Mouse (Mus musculus): Measurements from ENCODE around the gene Pon1.
A peak's percentile ranks its signal among the peaks of the same experiment; 100 is the strongest.

The Pon1 gene

DNA sequence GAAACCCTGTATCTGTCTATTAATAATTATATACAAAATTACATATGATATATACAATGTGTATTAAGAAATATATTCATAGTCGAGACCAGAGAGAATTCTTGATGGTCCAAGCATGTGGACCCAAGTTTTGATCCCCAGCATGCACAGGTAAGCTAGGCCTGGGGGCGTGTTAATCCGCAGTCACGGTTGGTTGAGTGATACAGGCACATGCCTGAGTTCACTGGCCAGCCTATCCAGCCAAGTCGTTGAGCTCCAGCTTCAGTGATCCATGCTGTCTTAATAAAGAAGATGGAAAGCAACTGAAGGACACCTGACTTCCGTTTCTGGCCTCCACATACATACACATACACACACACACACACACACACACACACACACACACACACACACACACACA lies 57.7 kb downstream of the Pon1 start:
- DNase-seq (ENCODE audit: low read depth, low spot score), result no peak

DNA sequence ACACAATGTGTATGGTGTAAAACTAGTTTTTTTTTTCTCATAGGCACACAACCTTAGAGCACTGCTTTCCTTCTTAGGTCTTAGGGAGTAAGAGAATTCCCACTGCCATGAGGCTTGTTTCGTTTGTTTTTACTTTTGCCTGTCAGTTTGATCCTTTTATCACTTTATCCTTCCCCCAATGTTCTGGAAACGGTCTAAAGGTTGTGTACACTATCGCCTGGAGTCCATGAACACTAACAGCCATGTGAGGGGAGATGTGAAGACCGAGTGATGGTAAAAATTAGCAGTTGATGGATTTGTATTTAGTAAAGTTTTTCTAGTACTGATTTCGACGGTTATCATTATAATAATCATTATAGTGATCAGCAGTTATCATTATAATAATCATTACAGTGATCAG lies 58.8 kb downstream of the Pon1 start:
- no peak for DNase-seq (ENCODE audit: low read depth, low spot score)

DNA sequence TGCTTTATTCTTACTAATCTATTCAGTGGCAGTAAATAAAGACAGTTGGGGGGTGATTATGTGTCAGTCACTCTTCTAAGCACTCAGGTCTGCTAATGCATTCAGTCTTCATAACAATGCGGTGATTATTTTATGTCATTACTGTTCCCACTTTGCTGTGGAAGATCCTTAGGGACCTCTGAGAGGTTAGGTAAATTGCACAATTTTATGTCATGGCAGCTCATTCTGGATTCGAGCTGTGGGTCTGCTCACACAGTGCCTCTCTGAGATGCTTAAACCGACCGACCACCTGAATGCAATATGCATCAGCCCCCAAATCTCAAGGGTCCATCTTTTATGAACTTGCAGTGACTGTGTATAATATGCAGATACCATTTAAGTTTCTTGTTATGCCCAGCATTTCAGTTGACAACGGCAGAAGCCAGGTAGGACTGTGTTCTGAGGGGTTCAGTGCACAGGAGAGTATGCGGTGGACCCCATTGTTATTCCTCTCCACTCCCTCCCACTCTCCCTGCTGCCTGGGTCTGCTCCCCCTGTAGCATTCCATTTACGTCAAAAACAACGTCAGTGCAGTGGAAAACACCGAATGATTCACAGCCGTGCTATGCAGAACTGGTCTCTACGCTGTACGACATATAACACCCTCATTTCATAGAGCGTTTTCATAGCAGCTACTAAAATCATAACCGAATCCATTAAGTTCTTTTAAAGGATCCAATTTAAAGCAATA lies 64.2 kb downstream of the Pon1 start:
- DNase-seq (ENCODE audit: low read depth, low spot score), result no peak

DNA sequence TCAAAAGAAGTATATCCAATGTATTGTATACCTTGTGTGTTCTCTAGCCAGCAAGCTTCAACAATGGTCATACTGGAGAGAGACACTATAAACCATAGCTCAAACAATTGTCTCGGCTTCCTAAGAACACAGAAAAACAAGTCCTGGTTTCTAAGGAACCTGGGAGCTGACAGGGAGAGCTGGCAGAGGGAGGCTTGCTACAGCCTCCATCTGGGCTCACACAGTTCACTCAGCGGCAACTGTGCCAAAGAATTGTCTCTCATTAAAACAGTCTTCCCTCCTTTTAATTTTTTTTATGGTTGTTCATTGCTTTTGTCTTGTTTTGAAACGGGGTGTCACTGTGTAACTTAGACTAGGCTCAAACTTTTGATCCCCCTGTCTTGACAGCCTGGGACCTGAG lies 73.5 kb downstream of the Pon1 start:
- no peak for DNase-seq (ENCODE audit: low read depth, low spot score)

DNA sequence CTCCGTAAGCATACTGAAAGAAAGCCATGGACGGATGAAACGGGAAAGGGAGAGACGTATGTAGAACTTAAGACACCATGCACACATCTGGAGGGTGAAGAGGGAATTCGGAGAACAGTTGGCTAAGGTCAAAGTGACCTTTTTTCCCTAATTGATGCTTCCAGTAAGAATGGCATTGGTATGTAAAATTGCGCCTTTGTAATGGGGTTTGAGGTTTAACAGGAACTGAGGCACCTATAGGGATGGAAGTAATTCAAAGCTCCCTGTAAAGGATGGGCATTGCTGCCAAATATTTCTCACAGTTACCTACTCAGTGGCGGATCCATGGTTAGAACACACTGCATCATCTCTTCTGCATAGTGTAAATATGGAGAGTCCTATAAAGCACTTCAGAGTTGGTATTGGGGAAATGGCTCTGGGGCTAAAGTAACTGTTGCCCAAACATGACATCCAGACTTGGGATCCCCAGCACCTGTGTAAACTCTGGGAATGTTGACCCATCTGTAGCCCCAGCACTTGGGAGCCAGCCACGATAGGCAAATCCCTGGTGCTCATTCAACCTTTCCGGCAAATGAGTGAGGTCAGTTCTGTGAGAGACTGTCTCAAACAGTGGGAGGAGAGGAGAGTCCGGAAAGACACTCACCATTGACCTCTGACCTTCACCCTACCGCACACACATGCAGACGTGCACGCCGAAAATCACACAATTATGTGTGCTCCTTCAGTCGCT lies 74.4 kb downstream of the Pon1 start:
- peak; percentile 96 for DNase-seq (ENCODE audit: low read depth, low spot score)

All from ES-CJ7 (cell line).